Mouse (Mus musculus) kidney, adult 2 months (tissue): ENCODE results near the gene Dnmt3l.
A peak's percentile ranks its signal among the peaks of the same experiment; 100 is the strongest.

Experiments
- CTCF ChIP-seq: fragments of 200-500 bp; conservative IDR thresholded peaks from 2 replicates; pipeline ENCODE4 v1.5.1; 2011; ENCODE audit warnings: low read depth, mild to moderate bottlenecking, control low read depth, low read length, moderate library complexity, mixed read lengths; ENCODE audit not compliant: insufficient read depth, insufficient read length
- POLR2A ChIP-seq: fragments of 200-500 bp; IDR thresholded peaks from one replicate; pipeline ENCODE4 v1.6.1; 2011; ENCODE audit warnings: low read depth, low read length, control low read depth

DNA sequence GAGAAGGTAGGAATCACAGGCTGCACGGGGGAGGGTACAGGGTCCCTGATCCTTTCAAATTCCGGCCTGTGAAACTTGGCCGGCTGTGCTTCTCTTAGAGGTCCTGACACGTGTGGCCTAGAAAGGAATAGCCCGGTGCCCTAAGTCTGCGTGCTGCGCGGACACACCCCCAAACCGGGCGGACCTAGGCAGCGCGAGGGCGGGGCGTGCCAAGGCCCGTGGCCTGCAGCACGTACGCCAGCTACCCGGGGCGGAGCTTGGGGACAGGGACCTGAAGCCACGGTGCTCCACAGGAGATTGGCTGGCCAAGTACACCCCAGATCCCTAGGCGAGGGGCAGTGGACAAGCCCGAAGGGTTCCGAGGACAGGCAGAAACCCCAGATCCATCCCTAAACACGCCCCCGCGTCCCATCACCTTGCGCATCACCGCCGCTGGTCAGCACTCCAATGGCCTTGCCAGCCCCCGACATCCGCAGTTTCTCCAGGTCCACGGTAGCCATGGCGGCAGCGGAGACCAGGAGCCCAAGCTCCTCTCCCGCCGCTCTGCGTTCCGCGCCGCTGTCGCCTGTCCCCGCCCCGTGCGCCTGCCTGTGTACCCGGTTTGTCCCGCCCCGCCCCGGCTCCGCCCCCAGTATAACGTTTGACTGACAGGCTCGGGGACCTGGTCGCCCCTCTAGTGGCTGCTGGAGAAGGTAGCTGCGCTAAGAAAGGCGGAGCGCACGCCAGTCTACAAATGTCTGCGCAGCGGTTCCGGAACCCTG, 32.4 kb upstream of the Dnmt3l start:
- peak; percentile 59 for TF ChIP-seq CTCF
- TF ChIP-seq POLR2A: peak; percentile 39
